Mouse (Mus musculus) kidney, embryonic 14.5 days (tissue): ENCODE measurements around the gene Pde9a. TPM values are rescaled to one million over a fixed set of nuclear protein-coding genes. Genes with fewer than 3 reads are reported as not detected.

ENCODE experiments used
- ATAC-seq: fragments of 200-750 bp; cut with Nextera tagmentation; 2 replicates; pipeline ENCODE4 v1.8.0; 2017; ENCODE audit warnings: moderate number of reproducible peaks, mild to moderate bottlenecking, moderate TSS enrichment, moderate library complexity; ENCODE audit not compliant: low FRiP score, low TSS enrichment
- H3K27ac ChIP-seq: fragments of 300-500 bp; sonication (generic); 2 replicates; pipeline ENCODE4 v1.5.1; 2014; ENCODE audit warnings: low read depth, mild to moderate bottlenecking, low read length, moderate library complexity, mixed read lengths
- H3K27me3 ChIP-seq: fragments of 300-500 bp; sonication (generic); 2 replicates; pipeline ENCODE4 v1.6.1; 2014; ENCODE audit warnings: mild to moderate bottlenecking, low read length; ENCODE audit not compliant: control insufficient read depth, insufficient read depth
- H3K36me3 ChIP-seq: fragments of 300-500 bp; sonication (generic); 2 replicates; pipeline ENCODE4 v1.6.1; 2014; ENCODE audit warnings: low read length, mixed read lengths; ENCODE audit not compliant: control insufficient read depth, insufficient read depth
- H3K4me1 ChIP-seq: fragments of 300-500 bp; sonication (generic); 2 replicates; pipeline ENCODE4 v1.6.1; 2014; ENCODE audit warnings: low read length, mixed read lengths; ENCODE audit not compliant: control insufficient read depth, insufficient read depth
- H3K4me2 ChIP-seq: fragments of 300-500 bp; sonication (generic); replicated peaks from 2 replicates; pipeline ENCODE4 v1.6.1; 2014; ENCODE audit warnings: low read depth, mild to moderate bottlenecking, low read length
- H3K4me3 ChIP-seq: fragments of 300-500 bp; sonication (generic); 2 replicates; pipeline ENCODE4 v1.5.1; 2014; ENCODE audit warnings: mild to moderate bottlenecking, low read length
- H3K9ac ChIP-seq: fragments of 300-500 bp; sonication (generic); 2 replicates; pipeline ENCODE4 v1.6.1; 2014; ENCODE audit warnings: low read depth, mild to moderate bottlenecking, low read length, moderate library complexity
- H3K9me3 ChIP-seq: fragments of 300-500 bp; sonication (generic); 2 replicates; pipeline ENCODE4 v1.6.1; 2016; ENCODE audit warnings: low read length; ENCODE audit not compliant: control insufficient read depth
- WGBS: fragments of 180-500 bp; shearing (Covaris S2); extraction: QIAGEN DNeasy Blood & Tissue Kit; methylation state at CpG from one replicate; pipeline ENCODE4 v1.1.7; 2014; 5-methylcytosine and 5-hydroxymethylcytosine counted together
- polyA plus RNA-seq: library from polyadenylated mRNA; unstranded; fragments of >200 nt; fragmentation: Nextera tagmentation; extraction: Ambion mirVana; gene quantifications from 2 replicates; pipeline ENCODE4 v1.2.1, GENCODE M21; 2014

Gene Pde9a
- polyA plus RNA-seq, 1 experiment from 2014 or later = 37.6 TPM

DNA sequence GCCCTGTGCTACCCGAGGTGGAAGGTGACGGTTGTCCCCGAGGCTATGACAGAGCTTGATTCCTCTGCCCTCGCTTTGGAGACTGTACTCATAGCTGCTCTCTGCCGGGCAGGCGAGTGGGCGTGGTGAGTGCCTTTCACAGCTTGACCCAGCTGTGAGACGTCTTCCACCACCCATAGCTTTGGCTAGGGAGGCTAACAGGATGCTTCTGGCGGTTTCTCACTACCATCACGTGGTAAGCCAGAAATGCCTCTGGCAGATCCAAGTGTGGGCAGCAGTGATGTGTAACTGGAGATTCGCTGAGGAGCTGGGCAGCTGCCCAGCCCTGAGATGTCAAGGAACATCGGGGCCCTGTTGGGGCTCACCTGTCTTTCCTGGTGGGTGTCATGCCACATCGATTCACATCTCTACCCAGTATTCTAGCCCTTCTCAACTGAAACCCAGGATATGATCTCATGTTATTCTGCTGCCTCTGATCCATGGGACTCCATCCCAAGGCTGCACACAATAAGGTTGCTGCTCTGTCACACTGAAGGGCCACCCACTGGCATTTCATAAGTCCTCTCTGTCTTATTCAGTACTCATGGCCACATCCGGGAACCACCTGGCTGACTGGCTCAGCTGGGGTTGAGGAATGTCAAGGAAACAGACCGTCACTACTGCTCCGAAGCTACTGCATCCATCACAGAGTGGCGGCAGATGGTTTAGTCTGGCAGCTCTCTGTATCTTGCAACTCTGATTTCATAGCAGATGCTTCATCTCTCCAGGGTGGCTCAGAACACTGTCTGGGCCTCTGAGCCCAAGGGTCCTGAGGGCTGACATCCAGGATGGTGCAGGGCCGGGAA lies 70.9 kb downstream of the Pde9a start:
- H3K9ac ChIP-seq = no peak overlapping the region
- no peak overlapping the region for H3K4me2 ChIP-seq
- 62% methylated on average over 18 of the region's 18 CpGs for WGBS
- H3K36me3 ChIP-seq = peaks cover 3% of the 10 kb centered on the region; the same call in 1 of the 2 replicates
- no peaks in the 10 kb centered on the region for H3K9me3 ChIP-seq
- peaks cover 3% of the 10 kb centered on the region; the same call in 1 of the 2 replicates for H3K4me1 ChIP-seq
- H3K27ac ChIP-seq = no peak overlapping the region
- no peak overlapping the region for H3K4me3 ChIP-seq
- no peaks in the 10 kb centered on the region for H3K27me3 ChIP-seq
- ATAC-seq = 0 out of 2 replicates have a peak, but pooled peaks have one; percentile 48

DNA sequence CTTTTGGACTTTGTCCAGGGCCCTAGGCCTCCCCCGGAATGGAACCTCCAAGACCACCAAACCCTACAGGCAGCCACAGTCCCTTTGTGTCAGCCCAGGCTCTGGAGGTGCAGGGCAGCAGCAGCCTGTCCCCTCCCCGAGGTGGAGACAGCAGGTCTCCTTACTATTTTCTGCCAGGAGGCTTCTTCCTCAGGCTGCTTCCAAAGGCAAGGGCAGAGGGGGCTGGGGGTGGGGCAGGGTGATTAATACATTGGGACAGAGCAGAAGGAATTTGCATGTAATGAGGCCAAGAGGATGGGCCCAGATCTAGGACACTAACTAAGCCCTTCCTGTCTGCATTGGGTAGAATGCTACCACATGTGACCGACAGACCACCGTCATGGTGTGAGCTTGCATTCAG lies 74.4 kb downstream of the Pde9a start:
- Histone ChIP-seq H3K4me2 (no peak overlapping the region), H3K27me3 (no peaks in the 10 kb centered on the region), H3K4me3 (no peak overlapping the region), H3K36me3 (peaks cover 3% of the 10 kb centered on the region; the same call in 1 of the 2 replicates), H3K4me1 (no peaks in the 10 kb centered on the region; the same call in 1 of the 2 replicates), H3K27ac (no peak overlapping the region), H3K9ac (no peak overlapping the region), H3K9me3 (no peaks in the 10 kb centered on the region)
- ATAC-seq = no peak
- WGBS = 76% methylated on average over 4 of the region's 4 CpGs

DNA sequence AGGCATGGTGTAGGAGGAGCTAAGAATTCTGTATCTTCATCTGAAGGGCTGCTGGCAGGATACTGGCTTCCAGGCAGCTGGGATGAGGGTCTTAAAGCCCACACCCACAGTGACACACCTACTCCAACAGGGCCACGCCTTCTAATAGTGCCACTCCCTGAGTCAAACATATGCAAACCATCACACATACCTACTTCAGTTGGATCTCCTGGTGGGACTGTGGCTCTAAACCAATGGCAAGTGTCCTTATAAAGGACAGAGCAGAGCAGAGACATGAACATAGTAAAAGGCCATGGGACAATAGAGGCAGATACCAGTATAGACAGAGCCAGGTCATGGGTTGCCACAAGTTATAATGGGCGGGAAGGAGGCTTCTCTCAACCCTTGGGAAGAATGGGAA lies 76.5 kb downstream of the Pde9a start:
- Histone ChIP-seq H3K36me3 (peaks cover 10% of the 10 kb centered on the region; the same call in 1 of the 2 replicates), H3K27ac (no peak overlapping the region), H3K9me3 (no peaks in the 10 kb centered on the region), H3K27me3 (no peaks in the 10 kb centered on the region), H3K9ac (no peak overlapping the region), H3K4me2 (no peak overlapping the region), H3K4me1 (no peaks in the 10 kb centered on the region), H3K4me3 (no peak overlapping the region)
- WGBS = 88% methylated on average over 2 of the region's 2 CpGs
- no peak for ATAC-seq

DNA sequence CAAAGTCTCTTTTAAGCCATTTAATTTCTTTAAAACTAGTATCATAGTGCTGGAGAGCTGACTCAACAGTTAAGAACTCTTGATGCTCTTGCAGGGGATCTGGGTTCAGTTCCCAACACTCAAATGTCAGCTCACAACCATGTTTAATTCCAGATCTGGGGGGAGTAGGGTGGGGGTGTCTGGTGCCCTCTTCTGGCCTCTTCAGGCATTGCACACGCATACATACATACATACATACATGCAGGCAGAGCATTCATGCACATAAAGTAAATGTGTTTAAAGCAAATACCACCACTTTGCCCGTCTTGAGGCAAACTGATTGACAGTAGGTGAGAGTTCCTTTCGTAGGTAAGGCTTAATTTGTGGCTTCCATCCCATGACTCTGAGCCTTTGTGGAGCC lies 80.8 kb downstream of the Pde9a start:
- no peak overlapping the region for H3K27ac ChIP-seq
- H3K4me1 ChIP-seq = no peaks in the 10 kb centered on the region
- no peak overlapping the region for H3K4me3 ChIP-seq
- no peak overlapping the region for H3K4me2 ChIP-seq
- peaks cover 22% of the 10 kb centered on the region; the same call in 1 of the 2 replicates for H3K36me3 ChIP-seq
- H3K27me3 ChIP-seq = no peaks in the 10 kb centered on the region
- no peaks in the 10 kb centered on the region for H3K9me3 ChIP-seq
- ATAC-seq = no peak
- WGBS = 91% methylated on average over 3 of the region's 3 CpGs
- no peak overlapping the region for H3K9ac ChIP-seq

DNA sequence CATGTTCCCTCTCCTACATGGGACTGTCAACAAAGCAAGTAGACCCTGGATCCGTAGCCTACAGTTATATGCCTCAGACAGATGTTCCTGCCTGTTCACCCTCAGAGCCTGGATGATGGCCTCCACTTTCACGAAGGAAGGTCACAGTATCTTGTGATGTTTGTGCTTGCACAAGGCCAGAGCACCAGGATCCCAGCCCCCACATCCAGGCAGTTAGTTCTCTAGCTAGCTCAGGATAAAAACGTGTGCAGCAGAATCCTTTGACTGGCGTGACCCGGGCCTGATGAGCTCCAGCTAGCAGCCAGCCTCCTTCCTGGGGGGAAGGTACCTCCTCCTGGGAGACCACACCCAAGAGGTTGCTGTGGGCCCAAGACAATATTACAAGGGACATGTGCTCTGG lies 82.5 kb downstream of the Pde9a start:
- Histone ChIP-seq H3K4me1 (no peaks in the 10 kb centered on the region), H3K27me3 (no peaks in the 10 kb centered on the region), H3K9ac (no peak overlapping the region), H3K9me3 (no peaks in the 10 kb centered on the region), H3K4me3 (no peak overlapping the region), H3K4me2 (no peak overlapping the region), H3K36me3 (peaks cover 33% of the 10 kb centered on the region; the same call in 1 of the 2 replicates), H3K27ac (no peak overlapping the region)
- WGBS = 68% methylated on average over 5 of the region's 5 CpGs
- no peak for ATAC-seq

DNA sequence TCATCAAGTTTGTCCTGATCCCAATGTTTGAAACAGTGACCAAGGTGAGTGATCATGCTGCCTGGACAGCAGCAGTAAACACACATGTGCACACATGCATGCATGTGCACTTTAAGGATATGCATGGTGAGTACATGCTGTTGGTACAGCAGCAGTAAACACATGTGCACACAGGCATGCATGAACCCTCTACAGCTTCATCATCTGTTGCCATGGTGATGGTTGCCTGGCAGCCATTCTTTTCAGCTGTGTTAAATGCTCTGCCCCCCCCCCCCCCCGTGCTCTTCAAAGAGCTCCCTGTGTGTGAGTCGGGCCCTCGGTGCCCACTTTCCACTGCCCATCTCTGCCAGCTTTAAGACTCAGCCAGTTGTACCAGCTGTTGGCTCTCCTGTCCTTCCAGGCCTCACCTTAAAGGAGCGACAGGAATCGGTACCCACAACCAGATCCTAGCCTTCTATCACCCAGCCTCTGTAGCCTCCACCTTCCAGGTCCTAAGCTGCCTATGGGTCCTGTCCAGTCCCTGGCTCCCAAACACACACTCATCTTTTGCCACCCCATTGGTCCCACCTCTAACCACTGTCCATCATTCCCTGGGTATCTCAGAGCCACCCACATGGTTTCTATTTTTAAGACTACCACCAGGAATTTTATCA lies 84.9 kb downstream of the Pde9a start:
- Histone ChIP-seq H3K4me3 (no peak overlapping the region), H3K4me1 (no peaks in the 10 kb centered on the region), H3K27me3 (no peaks in the 10 kb centered on the region), H3K9me3 (no peaks in the 10 kb centered on the region), H3K4me2 (no peak overlapping the region), H3K9ac (no peak overlapping the region), H3K36me3 (peaks cover 38% of the 10 kb centered on the region; the same call in 1 of the 2 replicates), H3K27ac (no peak overlapping the region)
- ATAC-seq = no peak
- 94% methylated on average over 5 of the region's 5 CpGs for WGBS

DNA sequence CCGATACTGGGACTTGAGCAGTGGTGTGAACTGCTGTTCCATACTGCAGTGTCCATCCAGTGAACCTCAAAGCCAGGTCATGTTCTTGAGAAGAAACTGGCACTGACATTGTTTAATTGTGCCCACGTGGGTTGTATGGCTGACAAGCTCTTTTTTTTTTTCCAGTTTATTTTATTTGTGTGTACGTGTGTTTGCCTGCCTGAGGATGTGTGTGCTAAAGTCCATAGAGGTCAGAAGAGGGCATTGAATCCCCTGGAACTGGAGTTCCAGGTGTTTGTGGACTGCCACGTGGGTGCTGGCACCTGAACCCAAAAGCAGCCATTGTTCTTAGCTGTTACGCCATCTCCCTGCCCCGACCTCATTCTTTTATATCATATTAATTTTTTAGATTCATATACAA lies 88.4 kb downstream of the Pde9a start:
- Histone ChIP-seq H3K4me3 (no peak overlapping the region), H3K27me3 (no peaks in the 10 kb centered on the region), H3K4me2 (no peak overlapping the region), H3K4me1 (no peaks in the 10 kb centered on the region), H3K9ac (no peak overlapping the region), H3K36me3 (peaks cover 31% of the 10 kb centered on the region; the same call in 1 of the 2 replicates), H3K27ac (no peak overlapping the region), H3K9me3 (no peaks in the 10 kb centered on the region)
- WGBS = 86% methylated on average over 6 of the region's 6 CpGs
- ATAC-seq = no peak

DNA sequence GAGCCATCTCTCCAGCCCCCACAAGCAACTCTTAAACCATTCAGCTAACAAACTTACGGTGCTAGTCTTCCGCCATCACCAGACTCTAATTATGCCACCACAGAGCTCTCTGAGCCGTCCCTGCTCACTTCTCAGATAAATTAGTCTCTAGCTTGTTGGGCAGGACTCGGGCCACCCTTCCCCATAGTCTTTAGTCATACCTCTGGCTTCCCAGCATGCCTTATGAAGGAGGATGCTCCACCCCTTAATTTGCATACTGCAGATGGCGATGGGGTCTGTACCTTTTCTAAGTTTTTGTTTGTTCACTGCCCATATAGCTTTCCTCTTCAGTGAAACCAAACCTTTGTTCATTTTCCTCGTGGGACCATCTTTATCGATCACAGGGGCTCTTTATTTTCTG lies 92.6 kb downstream of the Pde9a start:
- H3K27me3 ChIP-seq = no peaks in the 10 kb centered on the region
- no peak overlapping the region for H3K9ac ChIP-seq
- no peak overlapping the region for H3K4me2 ChIP-seq
- H3K27ac ChIP-seq = no peak overlapping the region
- no peak for ATAC-seq
- H3K4me3 ChIP-seq = no peak overlapping the region
- H3K4me1 ChIP-seq = no peaks in the 10 kb centered on the region
- H3K9me3 ChIP-seq = no peaks in the 10 kb centered on the region
- H3K36me3 ChIP-seq = peaks cover 5% of the 10 kb centered on the region; the same call in 1 of the 2 replicates
- WGBS = 78% methylated on average over 7 of the region's 7 CpGs
